ENCODE assay signal across 8 mouse cellular contexts in genomic region chr17:71182871-71183656, GRCm38 (mm10). TPM values are rescaled to one million over a fixed set of nuclear protein-coding genes. Genes with fewer than 3 reads are reported as not detected.
DNase-seq lines count a peak whose midpoint lies in the region; ATAC-seq and TF ChIP-seq lines count a peak whose summit lies in the region.

No protein-coding gene starts in this region.

- peak overlapping the region; percentile 74 for H3K9ac ChIP-seq in lung, embryonic 15.5 days

- no peaks in the 10 kb centered on the region for H3K36me3 ChIP-seq in lung, embryonic 15.5 days

- peak overlapping the region; percentile 94 for H3K4me3 ChIP-seq in cerebellum, adult 2 months (replicated peaks; ENCODE audit: insufficient read depth, low read depth, low read length)
- peak overlapping the region; percentile 84 for H3K4me3 ChIP-seq in lung, embryonic 15.5 days
- H3K4me3 ChIP-seq in olfactory bulb, adult 2 months (ENCODE audit: insufficient read depth, low read depth, low read length) = peak overlapping the region; percentile 94

- H3K27ac ChIP-seq in cerebellum, adult 2 months (ENCODE audit: insufficient read depth, low read length) = peak overlapping the region; percentile 34; the same call in 1 of the 2 replicates
- peak overlapping the region; percentile 90 for H3K27ac ChIP-seq in lung, embryonic 15.5 days
- H3K27ac ChIP-seq in olfactory bulb, adult 2 months (ENCODE audit: insufficient read depth, low read depth, low read length) = peak overlapping the region; percentile 76

- TF ChIP-seq POLR2A in cerebellum, adult 2 months (IDR thresholded peaks at IDR 0.05; ENCODE audit: borderline replicate concordance, insufficient read depth, low read length) = peak; percentile 41; the same call in 1 of the 2 replicates
- TF ChIP-seq POLR2A in olfactory bulb, adult 2 months (IDR thresholded peaks at IDR 0.05; ENCODE audit: insufficient read depth, low read depth, low read length) = peak; percentile 82

- H3K4me1 ChIP-seq in cerebellum, adult 2 months (ENCODE audit: control insufficient read depth, insufficient read depth, low read length) = no peaks in the 10 kb centered on the region
- peaks cover 34% of the 10 kb centered on the region for H3K4me1 ChIP-seq in lung, embryonic 15.5 days
- H3K4me1 ChIP-seq in olfactory bulb, adult 2 months (ENCODE audit: control insufficient read depth, insufficient read depth, low read length) = peaks cover 5% of the 10 kb centered on the region; the same call in 1 of the 2 replicates

- H3K9me3 ChIP-seq in lung, embryonic 15.5 days = no peaks in the 10 kb centered on the region

- ATAC-seq in hematopoietic stem cell, adult 5-6 weeks (replicated peaks in 1 of 2; ENCODE audit: insufficient read depth in 1 of 2, low FRiP score in 2 of 2, low TSS enrichment in 1 of 2, low read depth in 1 of 2, poor library complexity in 2 of 2, severe bottlenecking in 2 of 2) = peak; percentile 38 to 46
- peak; percentile 98 for ATAC-seq in lung, embryonic 15.5 days (ENCODE audit: borderline replicate concordance, extremely low read depth, low FRiP score, low TSS enrichment)

- peak overlapping the region; percentile 87 for H3K4me2 ChIP-seq in lung, embryonic 15.5 days

- no peaks in the 10 kb centered on the region for H3K27me3 ChIP-seq in cerebellum, adult 2 months (ENCODE audit: control insufficient read depth, insufficient read depth, low read length)
- H3K27me3 ChIP-seq in lung, embryonic 15.5 days = no peaks in the 10 kb centered on the region

- TF ChIP-seq CTCF in cerebellum, adult 2 months (IDR thresholded peaks at IDR 0.05; ENCODE audit: borderline replicate concordance, insufficient read depth, low read depth, low read length) = no peak
- TF ChIP-seq CTCF in olfactory bulb, adult 2 months (IDR thresholded peaks at IDR 0.05; ENCODE audit: insufficient read depth, low read depth, low read length) = no peak

- DNase-seq in MEL-GATA-1-ER (ENCODE audit: extremely low read depth, low read depth) = peak; percentile 60
- DNase-seq in cerebellum, adult 2 months = peak; percentile 86 to 87
- peak; percentile 90 for DNase-seq in forelimb bud, embryonic 11.5 days (ENCODE audit: low read depth, low spot score)
- peak; percentile 56 for DNase-seq in layer of hippocampus, adult 9-10 months (ENCODE audit: low spot score)
- DNase-seq in thymus, adult 18-20 months = peak; percentile 81 to 83

- under 1% methylated on average over 71 of the region's 71 CpGs for WGBS in cerebellum, adult 2 months
- under 1% methylated on average over 63 of the region's 71 CpGs for WGBS in lung, embryonic 15.5 days
- WGBS in olfactory bulb, adult 2 months = under 1% methylated on average over 69 of the region's 71 CpGs

RNA-seq across cellular contexts. Expression of gene Lpin2, which starts 0.7 kb away (rescaled TPM):
- polyA plus RNA-seq in cerebellum, adult 2 months (2012; rRNA removed) = 30.2 and 31.5 TPM in 2 replicates
- 54.8 and 72.9 TPM in 2 replicates for total RNA-seq in hematopoietic stem cell, adult 5-6 weeks (2017)
- polyA plus RNA-seq in lung, embryonic 15.5 days (2015; fragmentation: Nextera tagmentation; extraction: Ambion mirVana) = 29.8 and 31.8 TPM in 2 replicates
- not detected in 2 replicates for polyA plus RNA-seq in olfactory bulb, adult 2 months (2012; ENCODE audit: insufficient read depth, insufficient read length, low replicate concordance, missing spikeins)

Comparison
In these comparisons a context has a peak if more than half of its experiments do, and no peak if none do; other contexts are left out.
1. Peak in every context shown above with its lines: DNase-seq, ATAC-seq, H3K4me3 ChIP-seq and H3K27ac ChIP-seq.
2. H3K27ac ChIP-seq: peak in every context shown above with its lines; median percentile 90 in lung, embryonic 15.5 days; 76 in olfactory bulb, adult 2 months; 34 in cerebellum, adult 2 months.